Mouse (Mus musculus) regulatory T cell (primary cell): ENCODE measurements around the gene Cdh4.

Experiments
- in situ Hi-C: fragments of 300-600 bp; cut with MboI, MseI; formaldehyde crosslinking; loops from one replicate; pipeline ENCODE4 v1.15.1; 2025; ENCODE audit warnings: high pct_unique_total_duplicates

Gene Cdh4

GRCm38 (mm10) chr2:179729802-179730201 is 287.6 kb downstream of the Cdh4 start:
- in situ Hi-C loops = no loop called here

- in situ Hi-C loops = no loop called here
These were observed 291.1 kb downstream of the Cdh4 start for GRCm38 (mm10) chr2:179733141-179733831.

- in situ Hi-C loops = no loop called here
These were observed 300.2 kb downstream of the Cdh4 start for GRCm38 (mm10) chr2:179742419-179742818.

GRCm38 (mm10) chr2:179742828-179743227 is 300.6 kb downstream of the Cdh4 start:
- in situ Hi-C loops = no loop called here

- in situ Hi-C loops = no loop called here
These were observed 304.3 kb downstream of the Cdh4 start for GRCm38 (mm10) chr2:179746491-179746890.

- in situ Hi-C loops = no loop called here
These were observed 307.2 kb downstream of the Cdh4 start for GRCm38 (mm10) chr2:179749399-179749798.

- in situ Hi-C loops = no loop called here
These were observed 311.6 kb downstream of the Cdh4 start for GRCm38 (mm10) chr2:179753811-179754210.

GRCm38 (mm10) chr2:179754776-179755175 is 312.5 kb downstream of the Cdh4 start:
- in situ Hi-C loops = no loop called here

GRCm38 (mm10) chr2:179761718-179762441 is 319.6 kb downstream of the Cdh4 start:
- in situ Hi-C loops = no loop called here

GRCm38 (mm10) chr2:179762521-179763305 is 320.5 kb downstream of the Cdh4 start:
- in situ Hi-C loops = no loop called here

- in situ Hi-C loops = no loop called here
These were observed 322.2 kb downstream of the Cdh4 start for GRCm38 (mm10) chr2:179764460-179764859.

- in situ Hi-C loops = no loop called here
These were observed 324.7 kb downstream of the Cdh4 start for GRCm38 (mm10) chr2:179766664-179767526.

- in situ Hi-C loops = no loop called here
These were observed 325.3 kb downstream of the Cdh4 start for GRCm38 (mm10) chr2:179767527-179767849.

GRCm38 (mm10) chr2:179769137-179769536 is 326.9 kb downstream of the Cdh4 start:
- in situ Hi-C loops = no loop called here

GRCm38 (mm10) chr2:179769943-179770342 is 327.7 kb downstream of the Cdh4 start:
- in situ Hi-C loops = no loop called here

GRCm38 (mm10) chr2:179774440-179775110 is 332.3 kb downstream of the Cdh4 start:
- in situ Hi-C loops = no loop called here

- in situ Hi-C loops = no loop called here
These were observed 333.9 kb downstream of the Cdh4 start for GRCm38 (mm10) chr2:179775999-179776705.

GRCm38 (mm10) chr2:179779266-179779665 is 337.0 kb downstream of the Cdh4 start:
- in situ Hi-C loops = no loop called here

GRCm38 (mm10) chr2:179780961-179781360 is 338.7 kb downstream of the Cdh4 start:
- in situ Hi-C loops = no loop called here

GRCm38 (mm10) chr2:179787256-179787655 is 345.0 kb downstream of the Cdh4 start:
- in situ Hi-C loops = no loop called here
